Mouse (Mus musculus): ENCODE measurements around the gene Snrpf. TPM values are rescaled to one million over a fixed set of nuclear protein-coding genes. Genes with fewer than 3 reads are reported as not detected.

The Snrpf gene
- polyA plus RNA-seq (2015; fragmentation: Nextera tagmentation; extraction: Ambion mirVana), result 60.5 and 69.9 TPM in 2 replicates

- Histone ChIP-seq H3K4me1 (replicated peaks) (peaks cover 20% of the 10 kb centered on the region), H3K4me3 (peak within 1 kb of the TSS; percentile 85), H3K36me3 (peaks cover 18% of the 10 kb centered on the region; the same call in 1 of the 2 replicates), H3K9me3 (replicated peaks) (no peaks in the 10 kb centered on the region), H3K27ac (peak within 1 kb of the TSS; percentile 71), H3K4me2 (peak within 1 kb of the TSS; percentile 75), H3K27me3 (no peaks in the 10 kb centered on the region), H3K9ac (peak within 1 kb of the TSS; percentile 73)
- WGBS, result under 1% methylated on average over 63 of the region's 63 CpGs
- peak; percentile 88 for ATAC-seq (replicated peaks; ENCODE audit: insufficient number of reproducible peaks, insufficient read depth, low FRiP score, low read depth)
Measured at GRCm38 (mm10) chr10:93589281-93589848, at the start of gene Snrpf. TSS of gene Snrpf (minus strand) at chr10:93589706.

- Histone ChIP-seq H3K4me1 (replicated peaks) (peaks cover 6% of the 10 kb centered on the region), H3K36me3 (no peaks in the 10 kb centered on the region), H3K4me2 (no peak overlapping the region), H3K27me3 (peaks cover 57% of the 10 kb centered on the region), H3K9ac (no peak overlapping the region), H3K4me3 (no peak overlapping the region), H3K9me3 (replicated peaks) (no peaks in the 10 kb centered on the region), H3K27ac (no peak overlapping the region)
- WGBS, result 42% methylated on average over 9 of the region's 9 CpGs
- ATAC-seq (replicated peaks; ENCODE audit: insufficient number of reproducible peaks, insufficient read depth, low FRiP score, low read depth), result no peak
Measured at GRCm38 (mm10) chr10:93635941-93636340, 46.4 kb upstream of the Snrpf start.

GRCm38 (mm10) chr10:93633971-93634370, 44.5 kb upstream of the Snrpf start:
- peaks cover 38% of the 10 kb centered on the region for H3K27me3 ChIP-seq
- H3K4me1 ChIP-seq (replicated peaks), result no peaks in the 10 kb centered on the region
- no peak overlapping the region for H3K9ac ChIP-seq
- no peak overlapping the region for H3K27ac ChIP-seq
- ATAC-seq (replicated peaks; ENCODE audit: insufficient number of reproducible peaks, insufficient read depth, low FRiP score, low read depth), result no peak
- no peak overlapping the region for H3K4me3 ChIP-seq
- 87% methylated on average over 2 of the region's 2 CpGs for WGBS
- no peaks in the 10 kb centered on the region for H3K9me3 ChIP-seq (replicated peaks)
- no peak overlapping the region for H3K4me2 ChIP-seq
- no peaks in the 10 kb centered on the region for H3K36me3 ChIP-seq

- Histone ChIP-seq H3K4me2 (no peak overlapping the region), H3K4me3 (no peak overlapping the region), H3K4me1 (replicated peaks) (no peaks in the 10 kb centered on the region), H3K9me3 (replicated peaks) (no peaks in the 10 kb centered on the region), H3K9ac (no peak overlapping the region), H3K27me3 (peaks cover 34% of the 10 kb centered on the region), H3K27ac (no peak overlapping the region), H3K36me3 (no peaks in the 10 kb centered on the region)
- no peak for ATAC-seq (replicated peaks; ENCODE audit: insufficient number of reproducible peaks, insufficient read depth, low FRiP score, low read depth)
- 82% methylated on average over 5 of the region's 5 CpGs for WGBS
Measured at GRCm38 (mm10) chr10:93633563-93633962, 44.1 kb upstream of the Snrpf start.

- Histone ChIP-seq H3K4me2 (no peak overlapping the region), H3K27me3 (peaks cover 19% of the 10 kb centered on the region), H3K9me3 (replicated peaks) (no peaks in the 10 kb centered on the region), H3K36me3 (no peaks in the 10 kb centered on the region), H3K4me1 (replicated peaks) (no peaks in the 10 kb centered on the region), H3K27ac (no peak overlapping the region), H3K9ac (no peak overlapping the region), H3K4me3 (no peak overlapping the region)
- WGBS, result 64% methylated on average over 4 of the region's 4 CpGs
- no peak for ATAC-seq (replicated peaks; ENCODE audit: insufficient number of reproducible peaks, insufficient read depth, low FRiP score, low read depth)
Measured at GRCm38 (mm10) chr10:93632086-93632485, 42.6 kb upstream of the Snrpf start.

GRCm38 (mm10) chr10:93630310-93630709, 40.8 kb upstream of the Snrpf start:
- H3K36me3 ChIP-seq, result no peaks in the 10 kb centered on the region

GRCm38 (mm10) chr10:93624151-93624550, 34.6 kb upstream of the Snrpf start:
- H3K9ac ChIP-seq, result no peak overlapping the region
- no peaks in the 10 kb centered on the region for H3K9me3 ChIP-seq (replicated peaks)
- no peak overlapping the region for H3K4me2 ChIP-seq
- H3K4me3 ChIP-seq, result no peak overlapping the region
- H3K4me1 ChIP-seq (replicated peaks), result no peaks in the 10 kb centered on the region
- no peak overlapping the region for H3K27ac ChIP-seq
- no peak for ATAC-seq (replicated peaks; ENCODE audit: insufficient number of reproducible peaks, insufficient read depth, low FRiP score, low read depth)
- no peaks in the 10 kb centered on the region for H3K36me3 ChIP-seq
- no peaks in the 10 kb centered on the region for H3K27me3 ChIP-seq
- 75% methylated on average over 10 of the region's 10 CpGs for WGBS

More at GRCm38 (mm10) chr10:93630310-93630709, 40.8 kb upstream of the Snrpf start:
- Histone ChIP-seq H3K27me3 (peaks cover 2% of the 10 kb centered on the region), H3K9me3 (replicated peaks) (no peaks in the 10 kb centered on the region), H3K4me2 (no peak overlapping the region), H3K4me1 (replicated peaks) (no peaks in the 10 kb centered on the region), H3K9ac (no peak overlapping the region), H3K27ac (no peak overlapping the region), H3K4me3 (no peak overlapping the region)
- no peak for ATAC-seq (replicated peaks; ENCODE audit: insufficient number of reproducible peaks, insufficient read depth, low FRiP score, low read depth)
- WGBS, result 91% methylated on average over 5 of the region's 5 CpGs

- Histone ChIP-seq H3K4me1 (replicated peaks) (no peaks in the 10 kb centered on the region), H3K4me3 (no peak overlapping the region), H3K4me2 (no peak overlapping the region), H3K9me3 (replicated peaks) (no peaks in the 10 kb centered on the region), H3K9ac (no peak overlapping the region), H3K27ac (no peak overlapping the region), H3K36me3 (no peaks in the 10 kb centered on the region), H3K27me3 (no peaks in the 10 kb centered on the region)
- 64% methylated on average over 9 of the region's 9 CpGs for WGBS
- ATAC-seq (replicated peaks; ENCODE audit: insufficient number of reproducible peaks, insufficient read depth, low FRiP score, low read depth), result no peak
Measured at GRCm38 (mm10) chr10:93623725-93624124, 34.2 kb upstream of the Snrpf start.

GRCm38 (mm10) chr10:93620438-93621179, 31.1 kb upstream of the Snrpf start:
- Histone ChIP-seq H3K4me2 (no peak overlapping the region), H3K36me3 (no peaks in the 10 kb centered on the region), H3K4me1 (replicated peaks) (no peaks in the 10 kb centered on the region), H3K9ac (no peak overlapping the region), H3K27me3 (no peaks in the 10 kb centered on the region), H3K4me3 (no peak overlapping the region), H3K9me3 (replicated peaks) (no peaks in the 10 kb centered on the region), H3K27ac (no peak overlapping the region)
- WGBS, result 58% methylated on average over 7 of the region's 7 CpGs
- ATAC-seq (replicated peaks; ENCODE audit: insufficient number of reproducible peaks, insufficient read depth, low FRiP score, low read depth), result no peak

- H3K4me2 ChIP-seq, result no peak overlapping the region
- 69% methylated on average over 8 of the region's 8 CpGs for WGBS
- H3K36me3 ChIP-seq, result no peaks in the 10 kb centered on the region
Measured at GRCm38 (mm10) chr10:93614850-93615249, 25.3 kb upstream of the Snrpf start.

GRCm38 (mm10) chr10:93611419-93612007, 22.0 kb upstream of the Snrpf start:
- Histone ChIP-seq H3K27me3 (no peaks in the 10 kb centered on the region), H3K9ac (no peak overlapping the region), H3K4me3 (no peak overlapping the region), H3K4me2 (peak overlapping the region; percentile 37; the same call in 1 of the 2 replicates), H3K27ac (no peak overlapping the region), H3K9me3 (replicated peaks) (no peaks in the 10 kb centered on the region), H3K4me1 (replicated peaks) (no peaks in the 10 kb centered on the region), H3K36me3 (no peaks in the 10 kb centered on the region)
- ATAC-seq (replicated peaks; ENCODE audit: insufficient number of reproducible peaks, insufficient read depth, low FRiP score, low read depth), result no peak
- WGBS, result 40% methylated on average over 18 of the region's 18 CpGs

More at GRCm38 (mm10) chr10:93614850-93615249, 25.3 kb upstream of the Snrpf start:
- Histone ChIP-seq H3K9ac (no peak overlapping the region), H3K9me3 (replicated peaks) (no peaks in the 10 kb centered on the region), H3K27ac (no peak overlapping the region), H3K4me3 (no peak overlapping the region), H3K27me3 (no peaks in the 10 kb centered on the region), H3K4me1 (replicated peaks) (no peaks in the 10 kb centered on the region)
- ATAC-seq (replicated peaks; ENCODE audit: insufficient number of reproducible peaks, insufficient read depth, low FRiP score, low read depth), result no peak
